Mouse (Mus musculus) lung, adult 2 months (tissue): ENCODE data around the gene Nrcam.

Experiments
- CTCF ChIP-seq: fragments of 200-500 bp; IDR thresholded peaks from 2 replicates; pipeline ENCODE4 v1.5.1; 2011; ENCODE audit warnings: mild to moderate bottlenecking, low read length, control low read depth; ENCODE audit not compliant: insufficient read depth
- POLR2A ChIP-seq: fragments of 200-500 bp; IDR thresholded peaks from 2 replicates; pipeline ENCODE4 v1.6.1; 2011; ENCODE audit warnings: low read depth, mild to moderate bottlenecking, control low read depth, low read length, borderline replicate concordance; ENCODE audit errors: extremely low read depth

DNA sequence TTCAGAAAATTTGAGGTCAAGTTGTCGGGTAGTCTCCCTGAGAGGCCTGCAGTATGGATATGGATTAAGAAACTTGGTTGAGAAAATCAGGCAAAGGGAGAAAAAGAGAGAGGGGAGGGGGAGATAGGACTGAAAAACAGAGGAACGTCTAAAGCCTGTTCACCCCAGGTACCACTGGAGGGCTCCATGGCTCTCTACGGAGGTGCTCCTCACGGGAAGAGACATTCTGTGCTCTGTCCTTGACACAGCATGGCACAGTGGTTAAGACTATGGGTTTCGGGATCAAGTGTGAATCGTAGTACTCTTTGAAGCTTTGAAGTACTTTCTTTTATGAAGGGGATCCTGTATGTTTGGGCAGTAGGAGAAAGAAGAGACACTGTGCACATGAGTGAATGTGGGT, 1.2 kb upstream of the Nrcam start:
- no peak for TF ChIP-seq CTCF
- no peak for TF ChIP-seq POLR2A
